Mouse (Mus musculus) midbrain, embryonic 13.5 days (tissue): Measurements from ENCODE around the gene Slc13a5. TPM values are rescaled to one million over a fixed set of nuclear protein-coding genes. Genes with fewer than 3 reads are reported as not detected.

Experiments
- polyA plus RNA-seq: library from polyadenylated mRNA; unstranded; fragments of >200 nt; fragmentation: Nextera tagmentation; extraction: Ambion mirVana; gene quantifications from 2 replicates; pipeline ENCODE4 v1.2.1, GENCODE M21; 2015

The Slc13a5 gene
- polyA plus RNA-seq, 1 experiment from 2014 or later = 0.69 TPM

Other genes starting within 250 kb of the Slc13a5 start
- gene Aipl1, start 229.7 kb downstream of the Slc13a5 start, polyA plus RNA-seq = 0.43 and 0.63 TPM in 2 replicates
- 79.0 and 80.7 TPM in 2 replicates for gene Pimreg, start 225.2 kb downstream of the Slc13a5 start, polyA plus RNA-seq
- 1.8 and 2.1 TPM in 2 replicates for gene Pitpnm3, start 131.4 kb downstream of the Slc13a5 start, polyA plus RNA-seq
- gene Gm43951, start 60.4 kb downstream of the Slc13a5 start, polyA plus RNA-seq = 1.6 and 1.9 TPM in 2 replicates
- 27.9 and 31.0 TPM in 2 replicates for gene 4933427D14Rik, start 59.8 kb downstream of the Slc13a5 start, polyA plus RNA-seq
- 152 and 160 TPM in 2 replicates for gene Txndc17, start 59.7 kb downstream of the Slc13a5 start, polyA plus RNA-seq
- gene Med31, start 51.6 kb downstream of the Slc13a5 start, polyA plus RNA-seq = 66.7 and 72.9 TPM in 2 replicates
- gene Xaf1, start 34.4 kb upstream of the Slc13a5 start, polyA plus RNA-seq = 1.6 and 1.9 TPM in 2 replicates
- gene Fbxo39, start 47.2 kb upstream of the Slc13a5 start, polyA plus RNA-seq = not detected in 2 replicates
- 6.4 and 6.8 TPM in 2 replicates for gene Tekt1, start 95.2 kb upstream of the Slc13a5 start, polyA plus RNA-seq
- 3.2 and 3.8 TPM in 2 replicates for gene Smtnl2, start 144.5 kb upstream of the Slc13a5 start, polyA plus RNA-seq
- not detected in 2 replicates for gene Ggt6, start 168.3 kb upstream of the Slc13a5 start, polyA plus RNA-seq
- gene Mybbp1a, start 174.1 kb upstream of the Slc13a5 start, polyA plus RNA-seq = 84.6 and 86.2 TPM in 2 replicates
- gene Spns2, start 222.7 kb upstream of the Slc13a5 start, polyA plus RNA-seq = 6.4 and 7.8 TPM in 2 replicates